Mouse (Mus musculus): ENCODE measurements at regions not wholly inside any gene's neighbourhood (a gene's known extent, or its start where the extent isn't known, plus 50 kb on each side); places are given as distances from the start of the nearest gene placed in this dataset.

GRCm38 (mm10) chr13:80611937-80612336, 271.2 kb upstream of the Arrdc3 start:
- no peak for TF ChIP-seq POLR2A (IDR thresholded peaks at IDR 0.05; ENCODE audit: borderline replicate concordance, extremely low read depth, insufficient read depth, insufficient read length, poor library complexity, severe bottlenecking)
- TF ChIP-seq CTCF (IDR thresholded peaks at IDR 0.05; ENCODE audit: borderline replicate concordance, extremely low read depth, insufficient read depth, insufficient read length), result no peak
- DNase-seq (ENCODE audit: low read depth), result peak; percentile 10

- no peak for TF ChIP-seq CTCF (IDR thresholded peaks at IDR 0.05; ENCODE audit: borderline replicate concordance, extremely low read depth, insufficient read depth, insufficient read length)
- no peak for TF ChIP-seq POLR2A (IDR thresholded peaks at IDR 0.05; ENCODE audit: borderline replicate concordance, extremely low read depth, insufficient read depth, insufficient read length, poor library complexity, severe bottlenecking)
- peak; percentile 63 for DNase-seq (ENCODE audit: low read depth)
Observed at GRCm38 (mm10) chr13:80613167-80613883, 269.9 kb upstream of the Arrdc3 start.

GRCm38 (mm10) chr13:80613884-80614247, 269.3 kb upstream of the Arrdc3 start:
- DNase-seq (ENCODE audit: low read depth), result peak; percentile 86
- no peak for TF ChIP-seq CTCF (IDR thresholded peaks at IDR 0.05; ENCODE audit: borderline replicate concordance, extremely low read depth, insufficient read depth, insufficient read length)
- TF ChIP-seq POLR2A (IDR thresholded peaks at IDR 0.05; ENCODE audit: borderline replicate concordance, extremely low read depth, insufficient read depth, insufficient read length, poor library complexity, severe bottlenecking), result no peak

DNA sequence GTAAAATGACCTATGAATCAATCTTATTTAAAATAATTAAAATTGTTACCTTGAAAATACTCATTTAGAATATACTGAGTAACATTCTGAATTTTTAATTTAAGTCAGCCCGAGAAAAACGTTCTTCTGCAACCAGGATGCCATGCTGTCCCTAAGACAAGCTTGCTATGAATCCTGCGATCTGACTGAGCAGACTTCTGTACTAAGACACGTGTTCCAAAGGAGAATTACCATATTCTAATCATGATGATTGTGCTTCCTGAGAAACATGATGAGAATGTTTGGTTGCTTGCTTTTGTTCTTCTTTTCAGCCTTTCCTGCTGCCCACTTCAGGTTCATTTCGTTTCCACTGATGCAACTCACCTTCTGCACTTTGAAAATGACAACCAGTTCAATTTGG, 268.2 kb upstream of the Arrdc3 start:
- peak; percentile 68 for DNase-seq (ENCODE audit: low read depth)
- no peak for TF ChIP-seq CTCF (IDR thresholded peaks at IDR 0.05; ENCODE audit: borderline replicate concordance, extremely low read depth, insufficient read depth, insufficient read length)
- no peak for TF ChIP-seq POLR2A (IDR thresholded peaks at IDR 0.05; ENCODE audit: borderline replicate concordance, extremely low read depth, insufficient read depth, insufficient read length, poor library complexity, severe bottlenecking)

GRCm38 (mm10) chr13:80623005-80623404, 260.2 kb upstream of the Arrdc3 start:
- peak; percentile 93 for DNase-seq (ENCODE audit: low read depth)
- TF ChIP-seq POLR2A (IDR thresholded peaks at IDR 0.05; ENCODE audit: borderline replicate concordance, extremely low read depth, insufficient read depth, insufficient read length, poor library complexity, severe bottlenecking) (no peak), CTCF (IDR thresholded peaks at IDR 0.05; ENCODE audit: borderline replicate concordance, extremely low read depth, insufficient read depth, insufficient read length) (no peak)

- TF ChIP-seq CTCF (IDR thresholded peaks at IDR 0.05; ENCODE audit: borderline replicate concordance, extremely low read depth, insufficient read depth, insufficient read length) (no peak), POLR2A (IDR thresholded peaks at IDR 0.05; ENCODE audit: borderline replicate concordance, extremely low read depth, insufficient read depth, insufficient read length, poor library complexity, severe bottlenecking) (no peak)
- peak; percentile 43 for DNase-seq (ENCODE audit: low read depth)
Observed at GRCm38 (mm10) chr13:80641334-80641733, 241.8 kb upstream of the Arrdc3 start.

GRCm38 (mm10) chr13:80647578-80647977, 235.6 kb upstream of the Arrdc3 start:
- TF ChIP-seq CTCF (IDR thresholded peaks at IDR 0.05; ENCODE audit: borderline replicate concordance, extremely low read depth, insufficient read depth, insufficient read length) (no peak), POLR2A (IDR thresholded peaks at IDR 0.05; ENCODE audit: borderline replicate concordance, extremely low read depth, insufficient read depth, insufficient read length, poor library complexity, severe bottlenecking) (no peak)
- peak; percentile 29 for DNase-seq (ENCODE audit: low read depth)

DNA sequence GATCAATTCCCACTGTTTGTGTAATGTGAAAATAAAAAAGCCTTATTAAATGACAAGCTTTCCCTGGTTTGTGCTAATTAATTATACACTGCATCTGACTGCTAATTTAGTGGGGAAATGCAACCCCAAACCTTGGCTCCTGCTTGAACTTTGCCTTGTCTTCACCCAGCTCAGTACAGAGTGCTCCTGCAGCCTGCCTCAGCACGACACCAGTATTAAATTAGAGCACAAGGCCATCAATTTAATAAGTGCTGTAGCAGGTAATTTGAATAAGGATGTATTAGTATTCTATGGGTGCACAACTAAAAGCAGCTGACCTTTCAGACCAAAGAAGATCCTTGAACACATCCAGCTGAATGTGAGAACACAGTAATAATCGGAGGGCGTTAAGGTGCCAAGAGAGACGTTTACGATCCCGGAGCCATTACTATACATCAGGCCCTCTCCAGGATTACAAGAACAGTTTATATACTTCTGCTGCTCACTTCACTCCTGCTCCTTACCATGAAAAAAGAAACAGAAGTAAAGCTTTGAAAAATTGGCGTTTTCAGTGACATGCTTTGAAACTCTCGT, 230.1 kb upstream of the Arrdc3 start:
- peak; percentile 61 for DNase-seq (ENCODE audit: low read depth)
- no peak for TF ChIP-seq CTCF (IDR thresholded peaks at IDR 0.05; ENCODE audit: borderline replicate concordance, extremely low read depth, insufficient read depth, insufficient read length)
- TF ChIP-seq POLR2A (IDR thresholded peaks at IDR 0.05; ENCODE audit: borderline replicate concordance, extremely low read depth, insufficient read depth, insufficient read length, poor library complexity, severe bottlenecking), result no peak

- no peak for DNase-seq (ENCODE audit: low read depth)
- TF ChIP-seq CTCF (IDR thresholded peaks at IDR 0.05; ENCODE audit: borderline replicate concordance, extremely low read depth, insufficient read depth, insufficient read length) (no peak), POLR2A (IDR thresholded peaks at IDR 0.05; ENCODE audit: borderline replicate concordance, extremely low read depth, insufficient read depth, insufficient read length, poor library complexity, severe bottlenecking) (no peak)
Observed at GRCm38 (mm10) chr13:80666186-80666713, 216.9 kb upstream of the Arrdc3 start.

GRCm38 (mm10) chr13:80689871-80690270, 193.3 kb upstream of the Arrdc3 start:
- TF ChIP-seq POLR2A (IDR thresholded peaks at IDR 0.05; ENCODE audit: borderline replicate concordance, extremely low read depth, insufficient read depth, insufficient read length, poor library complexity, severe bottlenecking) (no peak), CTCF (IDR thresholded peaks at IDR 0.05; ENCODE audit: borderline replicate concordance, extremely low read depth, insufficient read depth, insufficient read length) (no peak)
- DNase-seq (ENCODE audit: low read depth), result no peak

DNA sequence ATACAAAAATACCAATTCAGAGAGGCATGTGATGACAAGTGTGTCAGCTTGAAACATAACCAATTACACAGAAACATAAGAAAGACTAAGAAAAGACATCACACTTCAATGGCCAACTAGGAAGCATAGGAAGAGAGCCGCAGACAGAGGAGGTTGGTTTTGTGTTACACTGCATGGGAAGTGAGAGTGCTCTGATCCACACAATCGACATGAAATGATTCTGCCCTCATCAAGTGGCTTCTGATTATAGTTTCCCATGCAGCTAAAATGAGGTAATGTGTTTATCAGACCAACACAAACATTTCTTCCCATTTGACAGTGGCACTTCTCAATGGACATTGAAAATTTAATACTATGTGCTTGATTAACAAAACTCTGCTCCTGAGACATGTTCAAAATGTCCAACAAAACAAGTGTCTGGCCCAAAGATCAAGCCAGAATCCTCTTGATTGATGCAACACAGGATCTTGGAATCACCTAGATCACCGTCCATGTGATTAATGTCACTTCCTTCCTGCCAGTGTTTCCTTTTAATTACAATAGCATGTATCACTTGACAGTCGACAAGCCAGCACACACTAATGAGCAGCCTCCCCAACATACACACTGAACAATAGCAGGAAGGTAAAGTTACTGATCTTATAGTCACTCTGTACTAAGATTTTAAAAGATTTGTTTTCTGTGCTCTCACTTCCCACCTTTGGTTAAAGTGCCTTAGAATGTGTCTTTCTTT, 192.4 kb upstream of the Arrdc3 start:
- no peak for DNase-seq (ENCODE audit: low read depth)

More for the DNA sequence above, 192.4 kb upstream of the Arrdc3 start:
- TF ChIP-seq CTCF (IDR thresholded peaks at IDR 0.05; ENCODE audit: borderline replicate concordance, extremely low read depth, insufficient read depth, insufficient read length) (no peak), POLR2A (IDR thresholded peaks at IDR 0.05; ENCODE audit: borderline replicate concordance, extremely low read depth, insufficient read depth, insufficient read length, poor library complexity, severe bottlenecking) (no peak)
